Comparison of ENCODE assay signal across 12 mouse cellular contexts in genomic region chr2:67591831-67592629, GRCm38 (mm10). TPM values are rescaled to one million over a fixed set of nuclear protein-coding genes. Genes with fewer than 3 reads are reported as not detected.
DNase-seq lines count a peak whose midpoint lies in the region; TF ChIP-seq lines count a peak whose summit lies in the region.
"Had no signal": no experiment of that assay in that cellular context is flagged by ENCODE, and none has a peak within 500 bp of the region (broad histone marks: within the 10 kb centered on the region; RNA-seq: fewer than 3 reads in every experiment).

No protein-coding gene starts in this region.

- DNase-seq in gastrocnemius, adult 2 months, result peak; percentile 44
- DNase-seq in gastrocnemius, postnatal 36 days, result no peak
- peak; percentile 13 for DNase-seq in retina, postnatal 1 day
- DNase-seq in retina, embryonic 14.5 days (ENCODE audit: low spot score), result no peak
- DNase-seq in heart, postnatal 4 days, result peak; percentile 63
- no peak for DNase-seq in urinary bladder, adult 2 months (ENCODE audit: low spot score)
- DNase-seq in right cerebral cortex, postnatal 25 days, result no peak
- DNase-seq: embryo, embryonic 11 days had no signal

- peak overlapping the region; percentile 44; the same call in 1 of the 2 replicates for H3K27ac ChIP-seq in gastrocnemius, adult 2 months
- H3K27ac ChIP-seq: forebrain, embryonic 13.5 days; hindbrain, embryonic 13.5 days had no signal

- intact Hi-C loops in gastrocnemius, adult 2 months (cut with DNase I), result no loop called here
- intact Hi-C loops in gastrocnemius, postnatal 36 days (cut with DNase I), result no loop called here

- no peak overlapping the region for H3K4me3 ChIP-seq in gastrocnemius, adult 2 months
- H3K4me3 ChIP-seq: forebrain, embryonic 13.5 days; hindbrain, embryonic 13.5 days; myocyte had no signal

- TF ChIP-seq CTCF in gastrocnemius, adult 2 months (IDR thresholded peaks at IDR 0.05), result no peak

RNA-seq across cellular contexts. Expression of gene B3galt1, which starts 26.4 kb away (rescaled TPM):
- 1 to 10 TPM; 1.0 to 4.4 TPM for total RNA-seq in gastrocnemius, adult 2 months (2021)
- 1 to 10 TPM; 1.4 to 1.6 TPM for total RNA-seq in gastrocnemius, postnatal 36 days (2021)
- 1 to 10 TPM; 6.6 to 6.7 TPM for total RNA-seq in heart, postnatal 4 days (2021)
- polyA plus RNA-seq in urinary bladder, adult 2 months (2012; rRNA removed), result 2.3 and 3.7 TPM in 2 replicates
- total RNA-seq: CH12.LX had no signal

Comparison
In these comparisons a context has a peak if more than half of its experiments do, and no peak if none do; other contexts are left out.
1. DNase-seq: peak in gastrocnemius, adult 2 months (single experiment), retina, postnatal 1 day (single experiment) and heart, postnatal 4 days (single experiment); none in gastrocnemius, postnatal 36 days (0 of 2), retina, embryonic 14.5 days (single experiment), urinary bladder, adult 2 months (single experiment) and right cerebral cortex, postnatal 25 days (single experiment).